Mouse (Mus musculus) G1E (cell line): ENCODE measurements around the gene Dusp14.

ENCODE experiments used
- CTCF ChIP-seq: IDR thresholded peaks from 2 replicates; pipeline ENCODE4 v1.5.1; 2012; ENCODE audit warnings: low read depth, low read length, inconsistent platforms, mixed read lengths
- GATA1 ChIP-seq: IDR thresholded peaks from 2 replicates; pipeline ENCODE4 v1.6.1; 2012; ENCODE audit warnings: borderline replicate concordance, low read length, inconsistent platforms, mixed read lengths
- GATA2 ChIP-seq: IDR thresholded peaks from 2 replicates; pipeline ENCODE4 v1.6.1; 2012; ENCODE audit warnings: low read depth, low read length, inconsistent platforms, borderline replicate concordance
- TAL1 ChIP-seq: conservative IDR thresholded peaks from 2 replicates; pipeline ENCODE4 v1.6.1; 2012; ENCODE audit warnings: low read depth, low read length, inconsistent platforms, mixed read lengths

GRCm38 (mm10) chr11:84097251-84097998 lies 28.4 kb upstream of the Dusp14 start:
- TF ChIP-seq CTCF, result no peak
- TF ChIP-seq GATA1, result no peak
- no peak for TF ChIP-seq TAL1
- no peak for TF ChIP-seq GATA2
